28 mouse cellular contexts compared by ENCODE assay signal in genomic region chr9:99216182-99216581, GRCm38 (mm10). TPM values are rescaled to one million over a fixed set of nuclear protein-coding genes. Genes with fewer than 3 reads are reported as not detected.
"Had no signal": no experiment of that assay in that cellular context is flagged by ENCODE, and none has a peak within 500 bp of the region (broad histone marks: within the 10 kb centered on the region; RNA-seq: fewer than 3 reads in every experiment).

No protein-coding gene starts in this region.

- H3K9me3 ChIP-seq: midbrain, embryonic 10.5 days; midbrain, embryonic 12.5 days; neural tube, embryonic 12.5 days had no signal

- H3K36me3 ChIP-seq: midbrain, embryonic 10.5 days; midbrain, embryonic 12.5 days; neural tube, embryonic 12.5 days had no signal

- H3K27me3 ChIP-seq: midbrain, embryonic 12.5 days; neural tube, embryonic 12.5 days had no signal

- DNase-seq: lung, adult 18-20 months; lung, embryonic 14.5 days; lung, postnatal 10 days; midbrain, embryonic 14.5 days; right cerebral cortex, adult 18-20 months; right cerebral cortex, postnatal 25 days; right cerebral cortex, postnatal 4 days; spleen, adult 18-20 months; thymus, adult 18-20 months; thymus, postnatal 25 days; thymus, postnatal 4 days had no signal

- ATAC-seq: midbrain, embryonic 16.5 days had no signal

- H3K27ac ChIP-seq: liver, embryonic 14.5 days; macrophage; midbrain, embryonic 10.5 days; midbrain, embryonic 12.5 days; neural tube, embryonic 12.5 days had no signal

- H3K4me1 ChIP-seq: midbrain, embryonic 12.5 days; neural tube, embryonic 12.5 days had no signal

- H3K4me3 ChIP-seq: midbrain, embryonic 10.5 days; midbrain, embryonic 12.5 days; myocyte; neural tube, embryonic 12.5 days had no signal

RNA-seq across cellular contexts. Expression of gene Faiml, which starts 20.9 kb away (rescaled TPM):
- total RNA-seq: megakaryocyte progenitor cell, adult 5-6 weeks; megakaryocyte-erythroid progenitor cell, adult 5-6 weeks; neutrophil, adult 5-6 weeks had no signal
- polyA plus RNA-seq: liver, embryonic 14.5 days; liver, embryonic 16.5 days; lung, embryonic 14.5 days; lung, embryonic 16.5 days; macrophage; midbrain, embryonic 10.5 days; midbrain, embryonic 12.5 days; midbrain, embryonic 14.5 days; midbrain, embryonic 16.5 days; myocyte; neural tube, embryonic 12.5 days; neural tube, embryonic 14.5 days; small intestine, adult 2 months; stomach, embryonic 14.5 days; stomach, embryonic 16.5 days; urinary bladder, adult 2 months had no signal
